Mouse (Mus musculus): ENCODE results near the gene Trp53i11.

The Trp53i11 gene

DNA sequence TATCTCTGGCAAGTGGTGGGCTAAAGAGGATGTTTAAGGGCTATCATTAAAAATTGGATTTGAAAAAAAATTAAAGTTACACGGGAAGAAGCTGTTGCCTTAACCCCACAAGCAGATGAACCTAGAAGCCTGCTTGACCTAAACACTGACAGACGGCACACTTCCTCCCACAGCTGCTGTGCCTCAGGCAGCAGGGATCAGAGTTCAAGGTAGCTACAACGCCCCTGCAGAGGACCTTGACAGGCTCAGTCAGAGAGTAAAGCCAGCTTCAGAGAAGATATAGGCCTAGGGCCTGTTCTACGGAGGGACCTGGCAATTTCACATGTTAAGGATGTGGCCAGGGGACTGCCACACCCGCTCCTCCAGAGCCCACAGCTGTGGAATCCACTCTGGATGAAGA is 14.9 kb upstream of the Trp53i11 start:
- no peak for DNase-seq

DNA sequence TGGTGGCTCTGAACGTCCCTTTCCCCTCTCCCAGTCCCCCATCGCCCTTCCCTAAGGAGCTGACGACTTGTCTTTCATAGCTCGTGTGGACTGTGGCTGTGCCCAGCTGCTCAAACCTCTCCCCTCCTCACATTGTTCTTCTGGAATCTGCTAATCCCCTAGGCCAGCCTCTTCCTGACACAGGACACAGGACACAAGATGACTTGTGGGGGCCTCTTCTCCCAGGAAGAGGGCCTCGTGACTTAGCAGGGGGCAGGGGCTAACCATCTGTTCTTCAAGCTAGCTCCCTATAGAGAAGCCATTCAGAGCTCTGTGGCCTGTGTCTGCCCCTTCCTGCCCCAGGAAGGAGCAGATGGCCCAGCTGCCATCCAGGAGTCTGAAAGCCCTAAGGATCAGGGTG is 13.2 kb upstream of the Trp53i11 start:
- DNase-seq, result no peak

DNA sequence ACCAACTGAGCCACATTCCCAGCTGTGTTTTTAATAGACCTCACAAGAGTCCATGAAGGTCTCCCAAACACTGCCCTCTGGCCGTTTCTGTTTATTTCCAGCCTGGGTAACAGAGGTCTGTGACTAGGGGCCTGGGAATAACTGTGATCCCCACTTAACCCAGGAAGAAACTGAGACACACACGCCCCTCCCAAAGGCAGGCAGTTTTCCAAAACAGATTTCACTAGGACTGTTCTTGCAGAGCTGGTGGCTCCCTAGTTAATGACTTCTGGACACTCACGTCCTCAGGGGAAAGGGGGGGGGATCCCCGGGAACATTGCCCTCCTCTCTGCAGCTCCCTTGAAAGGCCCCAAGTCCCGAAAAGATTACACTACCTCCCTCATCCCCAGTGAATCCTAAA is 12.1 kb upstream of the Trp53i11 start:
- peak; percentile 42 to 62 for DNase-seq

DNA sequence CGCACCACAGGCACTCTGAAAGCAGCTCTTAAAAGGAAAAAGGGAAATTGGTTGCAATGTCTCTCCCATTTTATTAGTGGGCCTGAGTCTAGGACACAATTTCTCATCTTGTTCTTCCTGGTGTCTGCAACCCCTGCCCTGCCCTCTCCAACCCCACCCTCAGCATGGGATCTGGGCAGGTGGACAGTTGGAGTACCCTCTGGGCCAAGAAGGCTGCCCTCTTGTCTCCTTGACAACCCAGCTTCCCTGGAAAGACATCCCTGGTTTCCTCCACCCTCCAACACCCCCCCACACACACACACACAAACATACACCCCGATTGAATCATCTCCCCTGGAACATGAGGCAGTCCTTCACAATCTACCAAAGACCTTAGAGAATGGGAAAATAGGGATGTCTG is 11.6 kb upstream of the Trp53i11 start:
- DNase-seq, result no peak

DNA sequence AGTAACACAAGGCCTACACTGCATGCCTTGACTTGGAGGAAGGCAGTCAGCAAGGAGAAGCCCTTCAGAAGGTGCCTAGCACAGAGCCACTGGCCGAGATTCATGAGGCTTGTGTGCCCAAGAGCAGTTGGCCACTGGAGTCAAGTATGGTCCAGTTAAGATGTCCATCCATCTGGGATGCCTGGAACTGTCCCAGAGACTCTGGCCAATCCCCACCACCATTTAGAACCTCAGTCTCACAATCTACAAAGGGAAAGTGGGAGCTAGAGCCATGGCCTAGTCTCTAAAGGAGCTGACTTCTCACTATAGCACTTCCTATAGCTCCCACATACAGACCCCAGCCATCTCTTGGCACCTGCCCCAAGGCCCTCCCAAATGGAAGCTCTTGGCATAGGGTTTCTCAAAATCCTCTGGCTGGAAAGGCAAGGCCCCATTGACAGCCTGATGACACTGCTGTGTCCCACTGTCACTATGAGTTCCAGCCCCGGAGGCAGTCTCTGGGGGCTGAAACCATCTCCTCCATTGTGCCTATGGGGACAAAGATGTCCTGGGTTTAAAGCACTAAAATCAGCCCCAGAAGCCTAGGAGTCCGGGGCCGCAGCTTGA is 11.1 kb upstream of the Trp53i11 start:
- no peak for DNase-seq

DNA sequence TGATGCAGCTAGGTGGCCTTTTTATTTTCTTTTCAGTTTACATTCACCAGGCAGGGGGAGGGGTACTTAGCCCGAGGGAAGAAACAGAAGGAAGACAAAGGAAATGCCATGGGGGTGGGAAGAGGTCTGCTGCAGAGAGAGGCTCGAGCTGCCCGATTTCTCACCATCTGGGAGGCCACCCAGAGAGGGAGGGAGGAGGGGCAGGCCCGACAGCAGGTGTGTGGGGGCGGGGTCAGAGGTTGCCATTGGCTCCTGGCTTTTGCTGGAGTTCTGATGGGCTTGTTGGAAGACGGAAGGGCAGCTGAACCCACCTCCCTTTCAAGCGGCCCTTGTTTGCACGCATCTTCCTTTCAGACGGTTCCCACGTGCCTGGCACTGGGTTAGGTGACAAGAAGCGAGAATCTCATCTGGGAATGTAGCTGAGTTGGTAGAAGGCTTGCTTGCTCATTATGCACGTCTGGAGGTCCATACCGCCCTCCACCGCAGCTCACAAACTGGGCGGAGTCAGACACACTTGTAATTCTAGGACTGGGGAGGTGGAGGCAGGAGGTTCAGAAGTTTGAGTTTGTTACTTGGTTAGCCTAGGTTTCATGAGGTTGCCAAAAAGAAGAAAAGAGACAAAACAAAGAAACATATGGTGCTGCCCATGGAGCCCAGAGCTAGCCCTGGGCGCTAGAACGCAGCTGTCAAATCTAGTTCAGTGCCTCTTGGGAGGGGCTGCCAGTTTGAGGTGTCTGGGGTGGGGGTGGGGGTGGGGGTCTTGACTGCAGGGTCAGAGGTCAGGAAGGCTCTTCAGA is 10.3 kb upstream of the Trp53i11 start:
- no peak for DNase-seq

DNA sequence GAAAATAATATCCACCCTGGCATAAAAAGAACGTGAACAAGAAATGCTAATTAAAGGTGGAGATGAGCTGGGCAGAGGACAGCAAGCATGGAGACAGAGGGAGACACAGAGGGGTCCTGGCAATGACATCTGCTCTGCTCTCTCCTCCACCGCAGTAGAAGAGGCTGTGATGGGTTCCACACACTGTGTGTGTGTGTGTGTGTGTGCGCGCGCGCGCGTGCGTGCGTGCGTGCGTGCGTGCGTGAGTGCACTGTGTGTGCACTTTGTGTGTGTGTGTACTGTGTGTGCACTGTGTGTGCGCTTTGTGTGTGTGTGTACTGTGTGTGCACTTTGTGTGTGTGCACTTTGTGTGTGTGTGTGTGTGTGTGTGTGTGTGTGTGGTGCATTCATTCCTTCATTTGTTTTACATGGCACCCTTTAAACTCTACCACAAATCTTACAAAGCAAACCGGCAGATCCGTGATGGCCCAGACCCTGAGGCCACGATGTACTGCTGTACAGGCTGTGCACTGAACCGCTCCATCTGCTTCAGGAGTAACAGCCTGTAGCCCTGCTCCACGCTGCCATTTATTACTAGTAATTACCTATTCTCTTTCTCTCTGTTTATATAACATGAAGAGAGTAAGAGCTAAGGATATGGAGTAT is 9.6 kb upstream of the Trp53i11 start:
- DNase-seq, result no peak

DNA sequence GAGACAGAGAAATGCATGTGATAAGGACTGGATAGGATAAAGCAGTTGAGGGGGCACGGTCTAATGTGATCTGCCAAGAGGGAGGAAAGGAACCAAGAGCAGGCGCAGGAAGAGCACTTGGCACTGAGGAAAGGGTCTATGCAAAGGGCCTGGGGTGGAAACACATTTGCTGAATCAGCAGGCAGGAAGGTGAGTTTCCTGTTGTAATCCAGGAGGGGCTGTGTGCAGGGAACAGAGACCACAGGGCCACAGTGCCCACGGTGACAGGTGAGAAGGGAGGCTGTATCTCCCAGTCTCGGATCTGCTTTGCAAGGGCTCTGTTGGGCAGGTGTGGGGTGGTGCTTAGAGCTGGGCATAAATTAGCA is 9.1 kb upstream of the Trp53i11 start:
- DNase-seq, result no peak

DNA sequence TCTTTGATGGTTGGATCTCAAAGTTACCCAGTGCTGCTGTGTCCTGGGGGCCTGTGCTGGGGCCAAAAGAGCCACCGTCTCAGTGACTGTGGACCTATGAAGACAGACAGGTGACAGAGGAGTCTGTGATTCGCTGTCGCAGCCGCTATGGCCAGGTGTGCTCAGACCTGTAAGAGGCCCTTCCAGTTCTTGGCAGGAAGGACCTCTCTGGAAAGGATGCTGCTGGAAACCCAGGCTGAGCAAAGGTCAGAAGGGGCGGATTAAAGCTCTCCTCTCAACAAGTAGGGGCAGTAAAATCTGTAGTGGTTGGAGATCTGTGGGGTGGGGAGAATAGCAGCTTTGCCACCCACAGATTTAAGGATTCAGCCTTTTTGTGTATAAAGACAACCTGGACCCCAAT is 7.7 kb upstream of the Trp53i11 start:
- DNase-seq, result no peak

DNA sequence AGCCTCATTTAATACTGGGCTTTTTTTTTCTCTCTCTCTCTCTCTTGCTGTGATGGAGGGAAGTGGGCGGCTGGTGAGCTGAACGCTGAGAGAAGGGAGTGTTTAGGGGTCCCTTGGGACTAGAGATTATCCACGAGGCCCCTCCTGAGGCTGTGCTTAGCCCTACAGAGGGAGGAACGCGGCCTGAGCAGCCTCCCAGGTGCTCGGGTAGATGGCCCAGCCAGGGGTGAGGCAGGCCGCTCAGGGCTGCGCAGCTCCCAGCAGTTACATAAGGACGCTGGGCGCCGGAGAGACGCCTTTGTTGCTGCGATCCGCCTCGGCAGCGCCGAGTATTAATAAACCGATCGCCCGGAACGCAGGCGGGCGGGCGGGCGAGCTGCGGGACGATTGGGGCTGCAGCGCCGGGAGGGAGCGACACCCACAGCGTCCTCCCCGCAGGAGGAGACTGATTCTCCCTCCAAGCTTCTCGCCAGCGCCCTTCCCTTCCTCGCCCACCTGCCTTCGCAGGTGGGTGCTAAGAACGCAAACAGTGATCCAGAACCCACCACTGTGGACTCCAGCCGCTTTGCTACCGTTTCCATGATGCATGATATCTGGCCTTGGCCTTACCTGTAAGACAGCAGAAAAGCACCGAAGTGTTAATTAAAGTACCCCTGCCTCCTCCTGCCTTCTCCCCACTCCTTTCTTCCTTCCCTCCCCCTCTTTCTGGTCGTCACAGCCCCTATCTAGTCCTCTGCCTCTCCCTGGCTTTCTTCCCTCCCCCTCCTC is 7.1 kb upstream of the Trp53i11 start:
- DNase-seq, result peak in 1 of 2 experiments; percentile 54

DNA sequence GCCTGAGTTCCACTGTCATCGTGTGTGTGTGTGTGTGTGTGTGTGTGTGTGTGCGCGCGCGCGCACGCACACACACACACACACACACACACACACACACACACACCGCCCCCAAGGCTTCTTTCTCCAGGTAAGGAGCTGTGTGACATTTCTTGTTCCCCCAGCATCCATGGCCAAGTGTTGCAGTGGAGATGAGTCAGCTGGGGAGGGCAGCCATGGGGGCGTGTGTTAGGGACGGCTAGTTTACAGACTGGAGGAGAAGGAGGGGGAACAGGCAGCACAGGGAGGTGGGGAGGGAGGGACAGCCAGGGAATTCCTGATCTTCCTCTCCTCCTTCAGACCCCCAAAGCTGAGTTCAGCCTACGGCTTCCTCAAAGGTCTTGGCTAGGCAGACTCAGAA is 4.5 kb upstream of the Trp53i11 start:
- no peak for DNase-seq

DNA sequence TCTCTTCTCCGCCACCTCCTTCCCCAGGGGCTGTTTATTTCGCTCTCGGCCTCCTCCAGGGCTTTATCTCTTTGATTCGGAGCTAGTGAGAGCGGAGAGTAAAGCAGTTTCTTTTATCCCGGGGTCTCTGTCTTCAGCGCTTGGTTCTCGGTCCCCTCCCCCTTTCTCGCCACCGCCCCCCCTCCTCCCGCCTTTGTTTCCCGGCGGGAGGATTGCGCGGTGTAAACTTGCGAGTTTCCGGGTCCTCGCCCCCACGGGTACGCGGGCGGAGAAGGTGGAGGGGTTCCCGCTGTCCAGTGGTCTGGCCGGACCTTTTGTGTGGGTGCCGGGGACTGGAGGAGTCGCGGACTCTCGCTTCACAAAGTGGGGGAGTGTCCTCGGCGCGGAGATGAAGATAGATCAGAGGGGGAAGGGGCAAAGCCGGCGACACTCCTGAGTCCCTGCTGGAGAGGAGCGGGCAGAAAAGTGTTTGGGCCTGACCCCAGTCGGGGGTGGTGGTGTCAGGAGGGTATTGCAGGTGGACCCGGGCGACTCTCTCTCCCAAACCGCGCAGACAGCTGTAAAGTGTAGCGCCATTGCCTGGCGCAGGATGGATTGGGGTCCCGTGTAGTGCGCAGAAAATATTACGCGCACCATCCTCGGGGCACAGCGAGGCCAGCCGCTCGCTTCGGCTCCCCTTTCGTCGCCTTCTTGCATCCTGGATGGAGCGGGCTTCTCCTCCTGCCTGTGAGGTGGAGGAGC is 842 bp downstream of the Trp53i11 start:
- DNase-seq, result peak in 1 of 2 experiments; percentile 21

DNA sequence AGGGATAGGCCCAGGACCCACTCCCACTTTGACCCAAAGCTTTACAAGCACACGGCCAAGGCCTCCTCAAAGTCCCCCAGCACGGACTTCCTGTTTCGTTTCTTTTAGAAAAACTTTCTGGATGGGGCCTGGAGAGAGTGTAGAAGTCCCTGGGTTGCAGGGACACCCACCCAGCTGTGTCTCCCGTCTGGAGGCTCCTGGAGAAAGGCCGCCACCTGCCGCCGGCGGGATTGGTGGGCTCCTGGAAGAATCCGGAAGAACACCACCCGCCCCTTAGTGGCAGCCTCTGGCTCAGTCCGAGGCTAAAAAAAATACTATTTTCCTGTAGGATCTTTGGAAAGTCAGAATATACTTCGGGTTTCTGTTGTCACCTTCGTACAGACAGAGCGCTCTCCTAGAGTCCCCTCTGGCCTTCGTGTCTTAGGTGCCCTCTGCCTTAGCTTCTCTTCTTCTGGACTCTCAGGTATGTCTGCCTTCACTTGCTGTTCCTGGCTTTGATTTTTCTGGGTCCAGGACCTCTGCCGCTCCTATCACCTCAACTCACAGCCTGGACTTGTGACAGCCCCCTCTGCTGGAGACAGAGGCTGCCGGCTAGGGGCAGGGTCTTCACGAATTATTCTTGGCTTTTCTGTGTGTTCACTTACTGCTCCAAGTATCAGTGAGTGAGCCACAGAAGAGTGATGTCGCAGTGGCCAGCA is 1.6 kb downstream of the Trp53i11 start:
- DNase-seq, result peak; percentile 45 to 71

DNA sequence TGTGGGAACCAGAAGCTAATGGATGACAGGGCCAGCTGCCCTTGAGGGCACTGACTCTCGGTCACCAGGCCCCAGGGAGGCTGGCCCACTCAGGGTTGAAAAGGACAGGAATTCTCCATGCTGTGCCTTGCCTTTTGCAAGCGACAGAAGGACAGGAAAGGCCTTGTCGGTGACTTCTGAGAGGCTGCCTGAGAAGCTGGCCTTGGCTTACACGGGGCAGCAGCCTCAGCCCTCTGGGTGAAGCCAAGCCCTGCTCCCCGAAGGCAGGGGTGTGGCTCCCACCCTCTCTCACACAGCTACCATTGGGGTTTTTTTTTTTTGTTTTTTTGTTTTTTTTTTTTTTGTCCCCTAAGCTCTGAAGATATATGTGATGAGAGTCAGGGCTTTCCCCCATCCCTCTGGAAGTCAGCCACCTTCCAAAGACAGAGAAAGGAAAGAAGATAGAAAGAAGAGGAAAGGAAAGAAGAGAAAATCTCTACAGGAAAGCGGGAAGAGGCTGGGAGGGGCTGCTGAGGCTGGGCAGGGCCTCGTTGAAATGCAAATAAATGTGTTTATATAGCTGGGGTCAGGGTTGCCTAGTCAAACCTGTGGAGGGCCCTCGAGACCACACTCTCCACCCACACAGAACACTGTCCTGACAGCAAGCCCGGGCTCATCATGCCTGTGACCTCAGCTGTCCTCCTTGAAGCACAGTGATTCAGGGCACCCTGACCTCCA is 3.6 kb downstream of the Trp53i11 start:
- peak; percentile 33 to 42 for DNase-seq

DNA sequence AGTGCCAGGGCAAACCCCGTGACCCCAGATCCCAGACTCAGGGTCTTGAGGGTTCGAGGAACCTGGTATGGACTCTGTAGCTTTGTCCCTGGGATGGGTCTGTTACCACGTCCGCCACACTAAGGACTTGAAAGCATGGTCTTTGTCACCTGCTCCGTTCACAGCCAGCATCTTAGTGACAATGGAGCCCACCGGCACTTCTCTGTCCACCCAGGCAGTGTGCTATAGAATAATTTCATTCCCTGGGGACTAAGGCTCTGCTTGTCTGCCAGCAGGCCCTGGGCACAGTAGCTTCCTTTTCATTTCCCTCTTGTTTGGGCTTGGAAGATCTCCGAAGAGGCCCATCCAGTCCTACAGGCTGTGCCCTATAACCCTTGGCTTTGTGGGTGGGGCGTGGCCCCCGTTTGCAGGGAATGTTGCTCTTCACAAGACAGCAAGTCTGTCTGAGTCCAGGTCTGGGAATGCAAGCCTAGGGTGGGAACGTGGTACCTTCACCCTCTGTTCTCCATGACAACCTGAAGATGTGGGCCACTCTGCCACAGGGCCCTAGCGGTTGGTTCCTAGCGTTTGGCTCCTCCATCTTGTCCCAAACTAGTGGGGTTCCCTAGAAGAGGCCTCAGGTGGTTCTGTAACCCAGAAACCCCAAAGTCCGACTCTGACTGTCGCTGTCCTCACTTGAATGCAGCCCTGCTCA is 4.3 kb downstream of the Trp53i11 start:
- DNase-seq, result no peak

DNA sequence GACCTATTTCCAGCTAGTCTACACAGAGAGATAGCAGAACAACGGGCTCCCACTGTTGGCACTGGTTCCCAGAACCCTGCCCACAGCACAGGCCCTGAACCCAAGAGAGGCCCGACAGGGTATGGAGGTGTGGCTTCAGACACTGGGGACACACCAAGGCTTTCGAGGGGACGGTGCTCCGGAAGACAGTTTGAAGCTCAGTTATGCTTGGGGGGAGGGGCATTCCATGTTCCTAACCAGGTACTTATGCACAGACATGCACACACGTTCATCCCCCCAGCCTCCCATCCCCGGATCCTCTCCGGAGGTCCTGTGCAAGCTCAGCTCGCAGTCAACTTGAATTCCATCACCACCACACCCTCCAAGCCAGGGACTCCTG is 4.8 kb downstream of the Trp53i11 start:
- no peak for DNase-seq

DNA sequence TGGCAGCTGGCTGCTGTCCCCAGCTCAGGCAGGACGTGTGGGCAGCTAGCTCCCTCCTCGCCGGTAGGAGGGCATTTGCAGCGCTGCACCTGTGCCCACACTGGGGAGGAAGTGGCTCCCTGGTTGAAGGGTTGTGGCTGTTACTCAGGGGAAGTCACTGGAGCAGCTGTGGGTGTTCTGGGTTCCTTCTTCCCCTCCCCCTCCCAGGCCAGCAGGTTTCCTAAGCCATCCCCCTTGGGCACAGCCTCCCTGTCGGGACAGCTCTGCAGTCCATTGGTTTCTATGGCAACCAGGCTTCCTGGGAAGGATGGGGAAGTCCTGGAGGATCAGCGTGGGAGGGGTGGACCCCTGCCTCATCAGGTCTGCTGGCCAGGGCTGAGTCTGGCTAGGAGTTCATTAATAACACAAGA is 5.3 kb downstream of the Trp53i11 start:
- peak; percentile 24 to 29 for DNase-seq

DNA sequence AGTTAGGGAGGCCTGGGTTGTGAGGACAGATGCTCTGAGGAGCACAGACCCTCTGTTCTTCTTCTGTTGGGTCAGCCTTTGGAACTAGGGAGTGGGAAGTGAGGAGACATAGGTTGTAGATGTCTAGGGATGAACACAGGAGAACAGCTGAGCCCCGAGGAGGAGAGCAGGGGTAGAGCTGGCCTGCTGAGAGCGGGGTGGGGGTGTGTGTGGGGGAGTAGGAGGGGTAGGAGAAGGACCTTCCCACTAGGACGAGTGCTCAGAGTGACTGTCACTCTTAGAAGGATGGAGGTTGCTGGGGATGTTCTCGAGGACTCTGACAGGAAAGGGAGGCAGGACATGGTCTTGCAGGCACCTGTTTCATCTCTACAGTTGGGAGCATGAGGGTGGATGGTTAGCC is 6.5 kb downstream of the Trp53i11 start:
- DNase-seq, result no peak

DNA sequence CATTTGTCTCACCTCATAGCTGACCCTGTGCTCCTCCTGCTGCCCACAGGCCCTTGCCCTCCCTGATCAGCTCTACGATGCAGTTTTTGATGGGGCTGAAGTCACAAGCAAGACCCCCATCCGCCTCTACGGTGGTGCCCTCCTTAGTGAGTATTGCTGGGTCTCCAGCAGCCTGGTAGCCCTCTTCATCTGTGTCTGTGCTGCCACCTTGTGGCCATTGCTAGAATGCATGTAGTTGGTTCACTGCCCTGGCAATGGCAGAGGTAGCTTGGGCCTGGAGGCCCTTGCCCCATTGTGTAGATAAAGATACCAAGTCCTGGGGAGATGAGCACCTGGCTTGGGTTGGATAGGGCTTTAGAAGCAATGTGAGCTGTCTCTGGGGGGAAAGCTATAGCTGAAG is 11.5 kb downstream of the Trp53i11 start:
- peak; percentile 88 to 98 for DNase-seq

DNA sequence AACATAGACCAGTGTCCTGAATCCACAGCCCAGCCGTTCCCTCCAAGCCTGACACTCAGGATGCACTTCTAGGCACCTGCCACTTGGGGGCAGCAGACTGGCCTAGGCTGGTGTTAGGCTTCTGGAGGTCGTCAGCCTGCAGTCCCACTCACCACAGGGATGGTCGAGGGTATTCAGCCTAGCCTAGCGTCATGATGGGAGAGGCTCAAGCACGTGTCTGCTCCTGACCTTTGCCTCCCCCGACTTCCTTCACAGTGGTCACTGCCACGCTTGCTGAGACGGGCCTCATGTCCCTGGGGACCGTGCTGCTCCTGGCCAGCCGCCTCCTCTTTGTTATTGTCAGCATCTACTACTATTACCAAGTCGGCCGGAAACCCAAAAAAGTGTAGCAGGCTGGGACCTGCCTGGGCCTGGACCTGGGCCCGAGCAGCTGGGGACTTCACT is 12.2 kb downstream of the Trp53i11 start:
- DNase-seq, result peak; percentile 85 to 90
